Mouse (Mus musculus) liver, adult (tissue): ENCODE results near the gene Dpm1.

Experiments used
- GATA4 ChIP-seq: IDR thresholded peaks from 2 replicates; pipeline ENCODE4 v1.6.1; 2014; ENCODE audit warnings: mild to moderate bottlenecking, low read length; ENCODE audit not compliant: insufficient replicate concordance

Gene Dpm1

GRCm38 (mm10) chr2:168200014-168200691, 30.2 kb downstream of the Dpm1 start:
- 0 out of 2 replicates have a peak, but pooled peaks have one; percentile 18 for TF ChIP-seq GATA4

DNA sequence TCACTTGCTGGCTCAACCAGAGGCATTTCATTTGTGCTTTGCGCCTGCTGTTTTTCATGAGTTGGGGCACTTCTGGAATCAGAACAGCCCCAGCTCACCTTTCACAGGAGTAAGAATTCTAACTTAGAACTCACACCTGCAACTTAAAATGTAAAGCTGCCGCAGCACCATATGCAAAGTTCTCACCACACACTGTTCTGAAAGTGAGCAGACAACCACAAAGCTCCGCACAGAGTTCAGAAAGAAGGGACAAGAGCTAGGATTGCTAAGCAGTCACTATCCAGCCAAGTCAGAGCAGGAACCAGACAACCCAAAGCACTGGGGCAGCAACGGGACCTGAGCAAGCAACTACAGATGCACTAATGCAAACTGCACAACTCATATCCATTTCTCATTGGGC, 30.9 kb downstream of the Dpm1 start:
- TF ChIP-seq GATA4, result no peak

GRCm38 (mm10) chr2:168198421-168198820, 32.0 kb downstream of the Dpm1 start:
- TF ChIP-seq GATA4, result no peak

DNA sequence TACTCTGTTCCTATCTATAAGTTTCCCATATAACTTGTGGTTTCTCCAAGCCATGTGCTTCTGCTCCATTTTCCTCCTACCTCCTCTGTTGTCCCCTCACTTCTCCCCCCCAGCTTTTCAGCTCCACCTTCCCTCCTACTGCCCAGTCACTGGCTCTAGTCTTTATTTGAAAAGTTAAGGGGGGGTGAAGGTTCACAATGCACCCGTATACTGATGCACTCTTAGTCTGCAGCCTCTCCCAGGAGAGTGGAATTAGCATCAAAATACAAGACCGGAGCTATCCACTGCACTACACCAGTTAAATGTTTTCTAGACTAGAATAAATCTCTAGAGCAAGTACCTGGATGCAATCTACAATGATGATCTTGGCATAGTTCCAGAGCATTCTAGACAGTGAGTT, 34.7 kb downstream of the Dpm1 start:
- no peak for TF ChIP-seq GATA4

- TF ChIP-seq GATA4, result no peak
Measured at GRCm38 (mm10) chr2:168193685-168194084, 36.7 kb downstream of the Dpm1 start.

GRCm38 (mm10) chr2:168191856-168192255, 38.5 kb downstream of the Dpm1 start:
- TF ChIP-seq GATA4, result no peak

DNA sequence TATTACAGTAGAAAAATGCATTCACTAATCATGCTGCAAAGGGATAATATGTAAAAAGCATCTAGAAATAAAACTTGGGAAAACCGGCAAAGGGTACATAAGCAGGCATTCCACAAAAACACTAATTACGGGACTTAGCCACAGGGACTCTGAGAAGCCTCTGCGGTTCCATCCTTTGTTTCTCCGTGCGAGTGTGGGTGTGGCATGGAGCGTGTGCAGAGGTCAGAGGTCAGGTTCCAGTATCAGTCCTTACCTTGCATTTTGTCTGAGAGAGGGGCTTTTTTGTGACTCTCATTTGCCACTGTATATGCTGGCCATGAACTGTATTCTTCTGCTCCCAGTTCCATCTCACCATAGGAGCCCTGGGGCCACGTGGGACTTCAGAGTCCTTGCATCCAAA, 54.4 kb downstream of the Dpm1 start:
- TF ChIP-seq GATA4, result no peak

DNA sequence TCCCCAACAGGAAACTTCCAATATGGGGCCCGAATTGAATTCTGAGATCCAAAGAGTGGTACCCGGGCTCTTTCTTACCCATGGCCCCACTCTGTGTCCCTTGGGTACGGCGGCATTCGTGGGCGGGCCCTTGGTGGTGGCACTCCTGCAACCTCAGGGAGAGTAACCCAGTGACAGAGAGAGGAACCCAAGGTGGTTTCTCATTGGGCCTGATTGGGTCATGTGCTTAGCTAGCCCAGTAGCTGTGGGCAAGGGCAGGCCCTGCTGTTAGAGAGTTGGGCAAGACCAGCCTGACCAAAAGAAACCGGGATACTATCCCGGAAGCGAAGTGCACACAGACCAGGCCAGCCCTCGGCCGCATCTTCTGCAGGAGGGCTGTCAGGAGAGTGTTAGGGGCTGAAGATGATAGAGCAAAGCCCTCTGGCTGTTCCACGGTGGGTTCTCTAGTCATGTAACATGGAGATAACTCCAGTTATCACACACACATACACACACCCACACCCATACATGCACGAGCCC, 60.2 kb downstream of the Dpm1 start:
- TF ChIP-seq GATA4, result no peak

- no peak for TF ChIP-seq GATA4
Measured at GRCm38 (mm10) chr2:168169800-168170113, 60.6 kb downstream of the Dpm1 start.

DNA sequence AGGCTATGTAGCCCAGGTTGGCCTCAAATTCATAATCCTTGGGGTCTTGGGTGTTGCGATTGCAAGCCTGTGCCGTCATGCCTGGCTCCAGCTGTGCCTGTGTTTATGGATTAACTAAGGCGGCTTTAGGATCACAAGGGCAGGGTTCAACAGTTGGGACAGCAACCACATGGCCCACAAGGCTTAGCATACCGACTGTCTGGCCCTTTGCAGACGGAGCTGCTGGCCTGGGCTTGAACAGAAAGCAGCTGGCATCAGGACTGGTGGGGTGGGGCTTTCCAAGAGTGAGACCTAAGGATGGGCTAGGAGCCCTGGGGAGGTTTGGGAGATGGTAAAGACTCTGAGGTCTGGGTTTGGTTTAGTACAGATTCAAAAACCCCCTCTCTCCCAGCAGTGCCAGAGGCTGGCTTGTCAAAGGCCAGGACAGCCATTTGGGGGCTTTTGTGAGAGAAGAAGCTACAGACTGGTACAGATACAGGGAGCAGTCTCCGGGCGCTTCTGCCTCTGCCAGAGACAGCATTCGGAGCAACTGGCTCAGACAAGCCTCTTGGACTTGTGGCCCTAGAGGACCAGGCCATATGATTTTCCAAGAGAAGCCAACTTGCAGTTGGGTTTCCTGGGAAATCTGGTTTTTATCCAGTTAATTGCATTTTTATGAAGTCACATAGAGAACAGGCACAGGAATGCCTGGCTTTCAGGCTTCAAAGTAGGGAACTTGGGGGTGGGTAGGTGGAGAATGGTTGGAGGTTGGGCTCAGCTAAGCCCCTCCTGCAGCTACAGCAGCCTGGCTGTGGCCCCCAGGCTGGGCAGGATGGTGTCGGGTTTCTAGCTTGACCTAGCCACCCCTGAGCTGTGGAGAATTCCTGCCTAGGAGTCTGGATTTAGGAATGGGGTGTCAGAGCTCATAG, 61.2 kb downstream of the Dpm1 start:
- TF ChIP-seq GATA4, result no peak

DNA sequence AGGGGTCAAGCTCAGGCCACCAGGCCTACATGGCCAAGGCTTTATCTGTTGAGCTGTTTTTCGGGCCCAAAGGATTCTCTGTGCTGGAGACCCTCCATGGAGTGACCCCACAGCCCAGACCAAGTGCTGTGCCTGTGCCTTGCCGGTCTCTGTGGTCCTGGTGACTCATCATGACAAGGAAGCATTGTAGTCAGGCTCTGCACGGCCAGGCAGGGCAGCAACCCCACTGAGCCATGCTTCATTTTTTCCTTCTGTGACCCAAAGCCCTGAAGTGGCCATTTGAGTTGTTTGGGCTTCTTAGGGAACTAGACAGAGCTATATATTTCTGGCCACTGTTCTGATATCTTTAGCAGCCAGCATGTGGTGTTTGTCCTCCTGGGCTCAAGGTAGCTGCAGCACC, 62.6 kb downstream of the Dpm1 start:
- no peak for TF ChIP-seq GATA4

DNA sequence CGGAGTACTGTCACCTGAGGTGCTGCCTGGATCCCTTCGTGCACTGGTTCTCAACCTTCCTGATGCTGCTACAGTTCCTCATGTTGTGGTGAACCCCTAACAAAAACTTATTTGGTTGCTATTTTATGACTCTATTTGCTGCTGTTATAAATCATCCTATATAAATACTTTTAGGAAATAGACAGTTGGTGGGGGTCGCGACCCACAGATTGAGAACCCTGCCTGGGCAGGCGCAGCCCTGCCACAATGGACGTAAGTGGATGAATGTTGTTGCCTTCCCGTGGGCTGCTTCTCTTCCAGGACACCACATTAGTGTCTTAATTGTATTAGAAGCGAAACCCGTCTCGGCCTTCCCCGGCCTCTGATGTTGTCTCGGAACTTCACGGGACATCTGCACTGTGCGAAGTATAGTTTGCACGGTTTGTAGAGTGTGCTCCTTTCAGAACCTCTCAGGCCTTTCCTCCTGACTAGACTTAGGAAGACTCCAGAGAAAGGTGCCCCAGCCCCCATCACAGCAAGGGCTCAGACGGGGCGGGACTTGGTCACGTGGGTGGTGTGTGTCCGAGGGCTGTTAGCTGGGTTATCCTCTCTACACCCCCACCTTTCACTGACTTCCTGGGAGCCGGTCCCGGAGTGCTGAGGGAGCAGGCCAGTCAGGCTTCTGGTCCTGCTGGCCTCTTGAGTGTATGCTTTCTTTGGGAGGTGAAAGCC, 63.5 kb downstream of the Dpm1 start:
- TF ChIP-seq GATA4, result no peak

DNA sequence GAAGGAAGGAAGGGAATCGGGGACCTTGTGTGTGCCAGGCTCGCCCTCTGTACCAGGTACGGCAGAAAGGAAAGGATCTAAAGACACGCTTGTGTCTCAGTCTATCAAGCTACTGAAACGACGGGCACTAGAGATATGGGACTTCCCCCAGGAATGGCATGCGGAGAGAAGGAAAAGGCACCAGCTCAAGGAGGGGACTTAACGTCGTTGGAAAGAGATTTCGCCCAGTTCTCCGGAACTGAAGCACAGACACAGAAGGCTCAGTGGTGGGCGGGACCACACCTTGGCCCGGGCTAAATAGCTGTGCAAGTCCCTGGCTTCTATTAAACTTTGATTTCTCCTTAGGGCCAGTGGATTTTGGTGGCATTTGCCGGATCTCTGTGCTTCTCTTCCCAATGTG, 68.4 kb downstream of the Dpm1 start:
- no peak for TF ChIP-seq GATA4

GRCm38 (mm10) chr2:168161514-168161971, 68.8 kb downstream of the Dpm1 start:
- no peak for TF ChIP-seq GATA4

DNA sequence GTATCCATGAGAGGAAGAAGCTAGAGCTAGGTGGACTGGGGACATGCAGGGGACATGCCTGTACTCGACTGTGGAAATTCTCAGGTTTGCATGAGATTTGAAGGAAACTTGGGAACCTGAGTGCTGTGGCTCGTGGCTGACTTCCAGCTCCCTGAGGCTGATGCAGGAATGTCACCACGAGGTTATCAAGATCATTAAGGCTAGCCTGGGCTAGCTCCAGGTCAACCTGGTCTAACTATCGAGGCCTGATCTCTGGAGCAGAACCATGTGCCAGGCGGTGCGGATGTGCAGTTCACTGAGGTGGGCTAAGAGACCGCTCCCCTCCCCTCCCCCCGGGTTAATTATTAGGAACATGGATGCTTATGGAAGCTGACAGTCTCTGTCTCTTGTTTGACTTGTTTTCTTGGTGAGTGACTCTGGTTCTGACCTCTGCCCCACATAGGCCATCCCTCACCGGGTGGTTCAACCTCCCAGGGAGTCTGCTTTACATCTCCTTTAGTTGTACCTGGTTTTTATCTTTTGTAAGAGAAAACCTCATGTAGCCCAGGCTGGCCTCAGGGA, 69.9 kb downstream of the Dpm1 start:
- no peak for TF ChIP-seq GATA4
